Mouse (Mus musculus) heart, embryonic 16.5 days (tissue): ENCODE results near the gene Fam69b. TPM values are rescaled to one million over a fixed set of nuclear protein-coding genes. Genes with fewer than 3 reads are reported as not detected.

Source experiments
- ATAC-seq: fragments of 200-750 bp; cut with Nextera tagmentation; replicated peaks from 2 replicates; pipeline ENCODE4 v1.8.0; 2017; ENCODE audit warnings: moderate number of reproducible peaks; ENCODE audit not compliant: insufficient read depth, low FRiP score; ENCODE audit errors: extremely low read depth
- H3K27ac ChIP-seq: fragments of 300-500 bp; sonication (generic); 2 replicates; pipeline ENCODE4 v1.5.1; 2014; ENCODE audit warnings: mild to moderate bottlenecking, low read length, control low read depth, moderate library complexity
- H3K27me3 ChIP-seq: fragments of 300-500 bp; sonication (generic); 2 replicates; pipeline ENCODE4 v1.6.1; 2014; ENCODE audit warnings: low read length, mixed read lengths; ENCODE audit not compliant: control insufficient read depth, insufficient read depth
- H3K36me3 ChIP-seq: fragments of 300-500 bp; sonication (generic); 2 replicates; pipeline ENCODE4 v1.6.1; 2014; ENCODE audit not compliant: control insufficient read depth, insufficient read depth
- H3K4me1 ChIP-seq: fragments of 300-500 bp; sonication (generic); 2 replicates; pipeline ENCODE4 v1.6.1; 2014; ENCODE audit warnings: low read length, mixed read lengths; ENCODE audit not compliant: control insufficient read depth, insufficient read depth
- H3K4me2 ChIP-seq: fragments of 300-500 bp; sonication (generic); 2 replicates; pipeline ENCODE4 v1.6.1; 2014; ENCODE audit warnings: low read depth, mild to moderate bottlenecking, control low read depth, low read length
- H3K4me3 ChIP-seq: fragments of 300-500 bp; sonication (generic); 2 replicates; pipeline ENCODE4 v1.5.1; 2014; ENCODE audit warnings: mild to moderate bottlenecking, control low read depth, low read length
- H3K9ac ChIP-seq: fragments of 300-500 bp; sonication (generic); 2 replicates; pipeline ENCODE4 v1.6.1; 2014; ENCODE audit warnings: low read length, control low read depth
- H3K9me3 ChIP-seq: fragments of 300-500 bp; sonication (generic); replicated peaks from 2 replicates; pipeline ENCODE4 v1.6.1; 2016; ENCODE audit warnings: low read length; ENCODE audit not compliant: control insufficient read depth
- WGBS: fragments of 180-500 bp; shearing (Covaris S2); extraction: QIAGEN DNeasy Blood & Tissue Kit; methylation state at CpG from one replicate; pipeline ENCODE4 v1.1.7; 2014; 5-methylcytosine and 5-hydroxymethylcytosine counted together
- polyA plus RNA-seq: library from polyadenylated mRNA; unstranded; fragments of >200 nt; fragmentation: Nextera tagmentation; extraction: Ambion mirVana; gene quantifications from 2 replicates; pipeline ENCODE4 v1.2.1, GENCODE M21; 2015

The Fam69b gene
- polyA plus RNA-seq, 1 experiment from 2014 or later, result 12.5 TPM

DNA sequence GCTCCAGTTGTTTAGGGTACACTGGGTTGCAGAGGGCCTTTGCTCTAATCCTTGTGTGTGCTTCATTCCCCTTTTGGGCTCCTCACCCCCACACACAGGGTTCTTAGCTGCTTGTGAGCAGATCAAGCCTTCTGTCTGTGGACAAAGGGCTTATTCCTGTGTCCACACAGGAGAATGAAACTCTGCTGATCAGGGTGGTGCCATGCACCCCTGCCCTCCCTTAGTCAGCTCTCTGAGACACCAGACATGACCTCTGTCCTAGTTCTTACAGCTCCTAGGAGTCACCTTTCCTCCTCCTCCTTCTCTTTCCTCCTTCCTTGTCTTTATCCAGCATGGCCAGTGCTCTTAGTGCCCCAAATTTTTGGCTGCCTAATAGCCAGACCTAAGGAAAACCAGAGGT is 16.4 kb upstream of the Fam69b start:
- Histone ChIP-seq H3K4me2 (no peak overlapping the region), H3K27ac (no peak overlapping the region), H3K36me3 (no peaks in the 10 kb centered on the region), H3K27me3 (no peaks in the 10 kb centered on the region), H3K4me3 (no peak overlapping the region), H3K4me1 (peaks cover 11% of the 10 kb centered on the region), H3K9me3 (no peaks in the 10 kb centered on the region), H3K9ac (no peak overlapping the region)
- ATAC-seq, result no peak

DNA sequence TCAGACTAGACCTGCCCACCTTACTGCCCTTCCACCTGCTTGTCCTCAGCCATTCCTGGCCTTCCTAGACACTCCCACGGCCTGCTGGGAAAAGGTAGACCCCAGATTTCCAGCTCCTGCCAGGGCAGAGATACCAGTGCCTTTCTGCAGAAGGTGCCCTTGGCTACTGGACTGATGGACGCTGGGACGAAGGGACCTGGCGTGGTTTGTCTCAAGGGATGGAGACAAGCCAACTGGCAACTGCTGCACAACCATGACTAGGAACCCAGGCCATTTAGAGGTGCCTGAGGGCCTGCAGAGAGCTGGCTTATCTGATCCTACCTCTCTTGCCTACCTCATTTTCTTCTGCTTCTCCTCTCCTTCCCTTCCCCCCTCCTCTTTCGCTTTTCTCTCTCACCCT is 13.4 kb upstream of the Fam69b start:
- Histone ChIP-seq H3K9ac (no peak overlapping the region), H3K4me3 (no peak overlapping the region), H3K27me3 (no peaks in the 10 kb centered on the region), H3K27ac (no peak overlapping the region), H3K4me2 (no peak overlapping the region), H3K36me3 (no peaks in the 10 kb centered on the region), H3K4me1 (no peaks in the 10 kb centered on the region), H3K9me3 (no peaks in the 10 kb centered on the region)
- WGBS, result 62% methylated on average over 5 of the region's 5 CpGs
- no peak for ATAC-seq

DNA sequence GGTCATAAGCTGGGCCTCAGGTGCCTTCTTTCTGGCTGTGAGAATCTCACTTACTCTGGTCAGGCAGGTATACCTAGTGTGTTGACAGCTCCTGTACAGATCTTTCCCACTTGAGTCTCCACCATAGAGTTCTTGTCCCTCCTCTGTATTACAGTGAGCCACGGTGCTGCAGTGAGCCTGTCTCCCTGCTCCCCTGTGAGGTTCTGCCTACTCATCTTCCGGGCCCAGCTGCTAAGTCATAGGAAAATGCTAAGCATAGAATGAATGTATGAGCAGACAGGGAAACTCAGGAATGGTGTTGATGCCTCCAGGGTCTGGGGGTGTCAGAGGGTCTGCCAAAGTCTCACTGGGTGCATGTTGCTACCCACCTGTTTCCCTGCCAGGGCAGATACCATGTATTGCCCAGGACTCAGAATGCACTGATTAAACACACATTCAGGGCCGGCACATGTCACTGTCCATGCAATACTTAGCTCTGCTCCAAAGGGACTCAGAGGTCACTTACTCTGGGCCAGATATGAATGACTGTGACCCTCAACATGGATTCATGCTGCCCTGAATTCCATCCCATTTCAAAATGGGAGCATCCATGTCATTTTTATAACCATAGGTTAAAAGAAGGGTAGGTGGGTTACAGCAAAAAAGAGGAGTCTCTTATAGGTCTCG is 12.7 kb upstream of the Fam69b start:
- H3K36me3 ChIP-seq, result no peaks in the 10 kb centered on the region
- no peak overlapping the region for H3K27ac ChIP-seq
- no peak overlapping the region for H3K9ac ChIP-seq
- ATAC-seq, result no peak
- H3K4me2 ChIP-seq, result no peak overlapping the region
- no peak overlapping the region for H3K4me3 ChIP-seq
- 75% methylated on average over 4 of the region's 4 CpGs for WGBS
- H3K27me3 ChIP-seq, result no peaks in the 10 kb centered on the region
- no peaks in the 10 kb centered on the region for H3K9me3 ChIP-seq
- H3K4me1 ChIP-seq, result no peaks in the 10 kb centered on the region

GRCm38 (mm10) chr2:26617331-26617730 is 10.9 kb upstream of the Fam69b start:
- Histone ChIP-seq H3K4me2 (no peak overlapping the region), H3K9me3 (no peaks in the 10 kb centered on the region), H3K4me3 (no peak overlapping the region), H3K27me3 (no peaks in the 10 kb centered on the region), H3K36me3 (no peaks in the 10 kb centered on the region), H3K9ac (no peak overlapping the region), H3K27ac (no peak overlapping the region), H3K4me1 (no peaks in the 10 kb centered on the region)
- ATAC-seq, result no peak
- 59% methylated on average over 6 of the region's 6 CpGs for WGBS

- Histone ChIP-seq H3K27me3 (no peaks in the 10 kb centered on the region), H3K36me3 (no peaks in the 10 kb centered on the region), H3K4me1 (no peaks in the 10 kb centered on the region), H3K4me2 (no peak overlapping the region), H3K4me3 (no peak overlapping the region), H3K9me3 (no peaks in the 10 kb centered on the region), H3K27ac (no peak overlapping the region), H3K9ac (no peak overlapping the region)
- 56% methylated on average over 7 of the region's 7 CpGs for WGBS
- ATAC-seq, result no peak
These were observed 10.3 kb upstream of the Fam69b start for GRCm38 (mm10) chr2:26617928-26618327.

DNA sequence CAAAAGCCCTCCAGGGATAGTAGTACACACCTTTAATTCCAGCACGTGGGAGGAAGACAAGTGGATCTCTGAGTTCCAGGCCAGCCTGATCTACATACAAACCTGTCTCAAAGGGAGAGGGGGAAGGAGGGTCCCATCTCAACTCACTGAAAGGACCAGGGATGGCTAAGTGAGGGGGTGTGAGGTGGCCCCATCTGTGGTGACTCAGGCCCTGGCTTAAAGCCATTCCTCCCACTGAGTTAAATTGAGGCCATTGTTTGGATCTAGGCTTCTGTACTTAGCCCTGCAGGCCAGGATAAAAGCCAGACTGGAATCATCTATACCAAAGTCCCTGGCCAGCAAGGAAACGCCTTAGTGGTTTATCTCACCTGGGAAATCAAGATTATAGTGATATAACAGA is 7.0 kb upstream of the Fam69b start:
- H3K4me3 ChIP-seq, result no peak overlapping the region
- 42% methylated on average over 2 of the region's 2 CpGs for WGBS

DNA sequence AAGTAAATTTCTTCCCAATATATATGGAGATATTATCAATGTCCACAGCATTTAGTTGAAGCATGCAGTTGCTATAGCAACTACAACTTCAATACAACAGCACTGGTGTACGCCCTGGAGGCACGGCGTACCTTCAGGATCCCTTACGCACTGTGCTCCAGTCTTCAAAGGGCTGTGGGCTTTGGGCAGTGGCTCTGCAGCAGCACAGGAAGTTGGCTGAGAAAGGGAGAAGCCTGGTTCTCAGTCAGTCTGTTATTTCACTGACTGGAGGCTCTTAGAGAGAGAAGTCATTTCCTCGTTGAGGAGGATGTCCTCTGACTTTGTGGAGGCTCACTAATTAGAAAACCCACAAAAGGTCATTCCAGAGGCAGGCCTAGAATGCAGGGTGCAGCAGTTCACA is 5.3 kb upstream of the Fam69b start:
- 0 out of 2 replicates have a peak, but pooled peaks cover 3% of the 10 kb centered on the region for H3K27me3 ChIP-seq

More for the DNA sequence above, 7.0 kb upstream of the Fam69b start:
- Histone ChIP-seq H3K27ac (no peak overlapping the region), H3K36me3 (no peaks in the 10 kb centered on the region), H3K27me3 (no peaks in the 10 kb centered on the region), H3K9ac (no peak overlapping the region), H3K9me3 (no peaks in the 10 kb centered on the region), H3K4me1 (no peaks in the 10 kb centered on the region), H3K4me2 (no peak overlapping the region)
- ATAC-seq, result no peak

GRCm38 (mm10) chr2:26625419-26625818 is 2.8 kb upstream of the Fam69b start:
- 71% methylated on average over 3 of the region's 3 CpGs for WGBS
- Histone ChIP-seq H3K9me3 (no peaks in the 10 kb centered on the region), H3K4me1 (peaks cover 6% of the 10 kb centered on the region; the same call in 1 of the 2 replicates), H3K9ac (no peak overlapping the region), H3K4me3 (no peak overlapping the region), H3K4me2 (no peak overlapping the region), H3K36me3 (no peaks in the 10 kb centered on the region), H3K27ac (no peak overlapping the region), H3K27me3 (0 out of 2 replicates have a peak, but pooled peaks cover 3% of the 10 kb centered on the region)
- no peak for ATAC-seq

More for the DNA sequence above, 5.3 kb upstream of the Fam69b start:
- Histone ChIP-seq H3K27ac (no peak overlapping the region), H3K9ac (no peak overlapping the region), H3K9me3 (no peaks in the 10 kb centered on the region), H3K4me1 (no peaks in the 10 kb centered on the region), H3K36me3 (no peaks in the 10 kb centered on the region), H3K4me3 (no peak overlapping the region), H3K4me2 (no peak overlapping the region)
- no peak for ATAC-seq
- WGBS, result 61% methylated on average over 5 of the region's 5 CpGs

DNA sequence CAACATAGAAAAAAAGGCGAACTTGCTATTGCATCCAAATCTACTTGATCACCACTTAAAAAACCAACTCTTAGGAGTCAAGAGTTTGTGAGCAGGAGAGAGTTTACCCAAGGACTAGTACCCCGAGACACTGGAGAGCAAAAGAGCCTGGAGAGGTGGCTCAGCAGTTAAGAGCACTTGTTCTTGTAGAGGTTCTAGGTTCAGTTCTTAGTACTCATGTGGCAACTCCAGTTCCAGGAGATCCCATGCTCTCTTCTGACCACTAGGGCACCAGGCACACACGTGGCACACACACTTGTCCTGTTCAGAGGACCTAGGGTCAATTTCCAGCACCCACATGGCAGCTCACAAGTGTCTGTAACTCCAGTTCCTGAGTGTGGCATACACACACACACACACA is 2.2 kb upstream of the Fam69b start:
- Histone ChIP-seq H3K27me3 (0 out of 2 replicates have a peak, but pooled peaks cover 3% of the 10 kb centered on the region), H3K27ac (no peak overlapping the region), H3K4me3 (no peak overlapping the region), H3K4me1 (peaks cover 6% of the 10 kb centered on the region; the same call in 1 of the 2 replicates), H3K4me2 (no peak overlapping the region), H3K9me3 (no peaks in the 10 kb centered on the region), H3K36me3 (no peaks in the 10 kb centered on the region), H3K9ac (no peak overlapping the region)
- no peak for ATAC-seq
- 55% methylated on average over 3 of the region's 3 CpGs for WGBS
